Mouse (Mus musculus): ENCODE data around the gene Myh3. TPM values are rescaled to one million over a fixed set of nuclear protein-coding genes. Genes with fewer than 3 reads are reported as not detected.

Myh3 gene
- polyA plus RNA-seq, 1 experiment from 2014 or later: 46.9 TPM

GRCm38 (mm10) chr11:67077435-67077834 is 665 bp upstream of the Myh3 start:
- Histone ChIP-seq H3K4me2 (no peak overlapping the region), H3K4me1 (replicated peaks) (no peaks in the 10 kb centered on the region), H3K36me3 (no peaks in the 10 kb centered on the region), H3K27me3 (peaks cover 5% of the 10 kb centered on the region; the same call in 1 of the 2 replicates), H3K9me3 (no peaks in the 10 kb centered on the region), H3K4me3 (replicated peaks) (no peak overlapping the region), H3K9ac (replicated peaks) (no peak overlapping the region), H3K27ac (no peak overlapping the region)
- WGBS: 34% methylated on average over 3 of the region's 3 CpGs
- no peak for ATAC-seq (ENCODE audit: insufficient number of reproducible peaks, insufficient read depth, low FRiP score, low TSS enrichment, low read depth)

- Histone ChIP-seq H3K27ac (no peak overlapping the region), H3K9ac (replicated peaks) (no peak overlapping the region), H3K36me3 (no peaks in the 10 kb centered on the region), H3K27me3 (peaks cover 17% of the 10 kb centered on the region), H3K4me3 (replicated peaks) (no peak overlapping the region), H3K4me2 (no peak overlapping the region), H3K4me1 (replicated peaks) (no peaks in the 10 kb centered on the region), H3K9me3 (no peaks in the 10 kb centered on the region)
- WGBS: 91% methylated on average over 6 of the region's 6 CpGs
- no peak for ATAC-seq (ENCODE audit: insufficient number of reproducible peaks, insufficient read depth, low FRiP score, low TSS enrichment, low read depth)
Measured at GRCm38 (mm10) chr11:67078888-67079287, 788 bp downstream of the Myh3 start.

GRCm38 (mm10) chr11:67079740-67080139 is 1.6 kb downstream of the Myh3 start:
- no peaks in the 10 kb centered on the region for H3K9me3 ChIP-seq
- 75% methylated on average over 11 of the region's 11 CpGs for WGBS
- ATAC-seq (ENCODE audit: insufficient number of reproducible peaks, insufficient read depth, low FRiP score, low TSS enrichment, low read depth): no peak
- H3K4me3 ChIP-seq (replicated peaks): no peak overlapping the region
- H3K4me2 ChIP-seq: no peak overlapping the region
- H3K36me3 ChIP-seq: no peaks in the 10 kb centered on the region
- no peak overlapping the region for H3K27ac ChIP-seq
- no peaks in the 10 kb centered on the region for H3K4me1 ChIP-seq (replicated peaks)
- H3K27me3 ChIP-seq: peaks cover 26% of the 10 kb centered on the region
- H3K9ac ChIP-seq (replicated peaks): no peak overlapping the region

GRCm38 (mm10) chr11:67080168-67080567 is 2.1 kb downstream of the Myh3 start:
- Histone ChIP-seq H3K4me2 (no peak overlapping the region), H3K27ac (no peak overlapping the region), H3K9ac (replicated peaks) (no peak overlapping the region), H3K4me3 (replicated peaks) (no peak overlapping the region), H3K9me3 (no peaks in the 10 kb centered on the region), H3K36me3 (no peaks in the 10 kb centered on the region), H3K27me3 (peaks cover 30% of the 10 kb centered on the region), H3K4me1 (replicated peaks) (no peaks in the 10 kb centered on the region)
- WGBS: 6% methylated on average over 3 of the region's 3 CpGs
- no peak for ATAC-seq (ENCODE audit: insufficient number of reproducible peaks, insufficient read depth, low FRiP score, low TSS enrichment, low read depth)

- 4% methylated on average over 11 of the region's 11 CpGs for whole genome bisulfite sequencing
- Histone ChIP-seq H3K27me3 (peaks cover 33% of the 10 kb centered on the region), H3K4me2 (peak overlapping the region; percentile 34), H3K4me1 (replicated peaks) (no peaks in the 10 kb centered on the region), H3K4me3 (replicated peaks) (0 out of 2 replicates have a peak overlapping the region, but pooled peaks have one; percentile 4), H3K36me3 (no peaks in the 10 kb centered on the region), H3K9ac (replicated peaks) (no peak overlapping the region), H3K27ac (no peak overlapping the region), H3K9me3 (no peaks in the 10 kb centered on the region)
- peak; percentile 48; the same call in 1 of the 2 replicates for ATAC-seq (ENCODE audit: insufficient number of reproducible peaks, insufficient read depth, low FRiP score, low TSS enrichment, low read depth)
Measured at GRCm38 (mm10) chr11:67081125-67081649, 3.1 kb downstream of the Myh3 start.

GRCm38 (mm10) chr11:67082188-67082587 is 4.1 kb downstream of the Myh3 start:
- WGBS: 87% methylated on average over 7 of the region's 7 CpGs

GRCm38 (mm10) chr11:67082793-67083192 is 4.7 kb downstream of the Myh3 start:
- peaks cover 36% of the 10 kb centered on the region for H3K27me3 ChIP-seq
- 79% methylated on average over 13 of the region's 13 CpGs for WGBS
- H3K36me3 ChIP-seq: no peaks in the 10 kb centered on the region

More at GRCm38 (mm10) chr11:67082188-67082587, 4.1 kb downstream of the Myh3 start:
- Histone ChIP-seq H3K9ac (replicated peaks) (no peak overlapping the region), H3K36me3 (no peaks in the 10 kb centered on the region), H3K9me3 (no peaks in the 10 kb centered on the region), H3K27ac (no peak overlapping the region), H3K4me1 (replicated peaks) (no peaks in the 10 kb centered on the region), H3K27me3 (peaks cover 36% of the 10 kb centered on the region), H3K4me2 (no peak overlapping the region), H3K4me3 (replicated peaks) (no peak overlapping the region)
- ATAC-seq (ENCODE audit: insufficient number of reproducible peaks, insufficient read depth, low FRiP score, low TSS enrichment, low read depth): no peak

GRCm38 (mm10) chr11:67083239-67083638 is 5.1 kb downstream of the Myh3 start:
- Histone ChIP-seq H3K4me3 (replicated peaks) (no peak overlapping the region), H3K9ac (replicated peaks) (no peak overlapping the region), H3K4me1 (replicated peaks) (no peaks in the 10 kb centered on the region), H3K4me2 (no peak overlapping the region), H3K9me3 (no peaks in the 10 kb centered on the region), H3K36me3 (no peaks in the 10 kb centered on the region), H3K27me3 (peaks cover 36% of the 10 kb centered on the region), H3K27ac (no peak overlapping the region)
- WGBS: 65% methylated on average over 6 of the region's 6 CpGs
- no peak for ATAC-seq (ENCODE audit: insufficient number of reproducible peaks, insufficient read depth, low FRiP score, low TSS enrichment, low read depth)

More at GRCm38 (mm10) chr11:67082793-67083192, 4.7 kb downstream of the Myh3 start:
- no peak overlapping the region for H3K9ac ChIP-seq (replicated peaks)
- no peak overlapping the region for H3K27ac ChIP-seq
- H3K4me2 ChIP-seq: no peak overlapping the region
- ATAC-seq (ENCODE audit: insufficient number of reproducible peaks, insufficient read depth, low FRiP score, low TSS enrichment, low read depth): no peak
- no peaks in the 10 kb centered on the region for H3K9me3 ChIP-seq
- H3K4me1 ChIP-seq (replicated peaks): no peaks in the 10 kb centered on the region
- H3K4me3 ChIP-seq (replicated peaks): no peak overlapping the region

- no peak for ATAC-seq (ENCODE audit: insufficient number of reproducible peaks, insufficient read depth, low FRiP score, low TSS enrichment, low read depth)
- Histone ChIP-seq H3K27ac (no peak overlapping the region), H3K27me3 (peaks cover 36% of the 10 kb centered on the region), H3K36me3 (no peaks in the 10 kb centered on the region), H3K9ac (replicated peaks) (no peak overlapping the region), H3K4me3 (replicated peaks) (no peak overlapping the region), H3K4me1 (replicated peaks) (no peaks in the 10 kb centered on the region), H3K9me3 (no peaks in the 10 kb centered on the region), H3K4me2 (no peak overlapping the region)
- WGBS: 40% methylated on average over 32 of the region's 32 CpGs
Measured at GRCm38 (mm10) chr11:67083712-67084340, 5.7 kb downstream of the Myh3 start.

GRCm38 (mm10) chr11:67085489-67085888 is 7.4 kb downstream of the Myh3 start:
- no peak for ATAC-seq (ENCODE audit: insufficient number of reproducible peaks, insufficient read depth, low FRiP score, low TSS enrichment, low read depth)
- WGBS: 6% methylated on average over 6 of the region's 6 CpGs
- Histone ChIP-seq H3K4me2 (no peak overlapping the region), H3K9me3 (no peaks in the 10 kb centered on the region), H3K27ac (no peak overlapping the region), H3K36me3 (no peaks in the 10 kb centered on the region), H3K27me3 (peaks cover 36% of the 10 kb centered on the region), H3K9ac (replicated peaks) (no peak overlapping the region), H3K4me3 (replicated peaks) (no peak overlapping the region), H3K4me1 (replicated peaks) (no peaks in the 10 kb centered on the region)

- Histone ChIP-seq H3K9ac (replicated peaks) (no peak overlapping the region), H3K4me1 (replicated peaks) (no peaks in the 10 kb centered on the region), H3K27ac (no peak overlapping the region), H3K27me3 (peaks cover 36% of the 10 kb centered on the region), H3K9me3 (no peaks in the 10 kb centered on the region), H3K36me3 (no peaks in the 10 kb centered on the region), H3K4me3 (replicated peaks) (no peak overlapping the region), H3K4me2 (no peak overlapping the region)
- 52% methylated on average over 9 of the region's 9 CpGs for WGBS
- no peak for ATAC-seq (ENCODE audit: insufficient number of reproducible peaks, insufficient read depth, low FRiP score, low TSS enrichment, low read depth)
Measured at GRCm38 (mm10) chr11:67086467-67087164, 8.5 kb downstream of the Myh3 start.
